Mouse (Mus musculus) heart, embryonic 16.5 days (tissue): ENCODE measurements at regions not wholly inside any gene's neighbourhood (a gene's known extent, or its start where the extent isn't known, plus 50 kb on each side); places are given as distances from the start of the nearest gene placed in this dataset.

Source experiments
- ATAC-seq: fragments of 200-750 bp; cut with Nextera tagmentation; replicated peaks from 2 replicates; pipeline ENCODE4 v1.8.0; 2017; ENCODE audit warnings: moderate number of reproducible peaks; ENCODE audit not compliant: insufficient read depth, low FRiP score; ENCODE audit errors: extremely low read depth
- H3K27ac ChIP-seq: fragments of 300-500 bp; sonication (generic); 2 replicates; pipeline ENCODE4 v1.5.1; 2014; ENCODE audit warnings: mild to moderate bottlenecking, low read length, control low read depth, moderate library complexity
- H3K27me3 ChIP-seq: fragments of 300-500 bp; sonication (generic); 2 replicates; pipeline ENCODE4 v1.6.1; 2014; ENCODE audit warnings: low read length, mixed read lengths; ENCODE audit not compliant: control insufficient read depth, insufficient read depth
- H3K36me3 ChIP-seq: fragments of 300-500 bp; sonication (generic); 2 replicates; pipeline ENCODE4 v1.6.1; 2014; ENCODE audit not compliant: control insufficient read depth, insufficient read depth
- H3K4me1 ChIP-seq: fragments of 300-500 bp; sonication (generic); 2 replicates; pipeline ENCODE4 v1.6.1; 2014; ENCODE audit warnings: low read length, mixed read lengths; ENCODE audit not compliant: control insufficient read depth, insufficient read depth
- H3K4me2 ChIP-seq: fragments of 300-500 bp; sonication (generic); 2 replicates; pipeline ENCODE4 v1.6.1; 2014; ENCODE audit warnings: low read depth, mild to moderate bottlenecking, control low read depth, low read length
- H3K4me3 ChIP-seq: fragments of 300-500 bp; sonication (generic); 2 replicates; pipeline ENCODE4 v1.5.1; 2014; ENCODE audit warnings: mild to moderate bottlenecking, control low read depth, low read length
- H3K9ac ChIP-seq: fragments of 300-500 bp; sonication (generic); 2 replicates; pipeline ENCODE4 v1.6.1; 2014; ENCODE audit warnings: low read length, control low read depth
- H3K9me3 ChIP-seq: fragments of 300-500 bp; sonication (generic); replicated peaks from 2 replicates; pipeline ENCODE4 v1.6.1; 2016; ENCODE audit warnings: low read length; ENCODE audit not compliant: control insufficient read depth
- WGBS: fragments of 180-500 bp; shearing (Covaris S2); extraction: QIAGEN DNeasy Blood & Tissue Kit; methylation state at CpG from one replicate; pipeline ENCODE4 v1.1.7; 2014; 5-methylcytosine and 5-hydroxymethylcytosine counted together

DNA sequence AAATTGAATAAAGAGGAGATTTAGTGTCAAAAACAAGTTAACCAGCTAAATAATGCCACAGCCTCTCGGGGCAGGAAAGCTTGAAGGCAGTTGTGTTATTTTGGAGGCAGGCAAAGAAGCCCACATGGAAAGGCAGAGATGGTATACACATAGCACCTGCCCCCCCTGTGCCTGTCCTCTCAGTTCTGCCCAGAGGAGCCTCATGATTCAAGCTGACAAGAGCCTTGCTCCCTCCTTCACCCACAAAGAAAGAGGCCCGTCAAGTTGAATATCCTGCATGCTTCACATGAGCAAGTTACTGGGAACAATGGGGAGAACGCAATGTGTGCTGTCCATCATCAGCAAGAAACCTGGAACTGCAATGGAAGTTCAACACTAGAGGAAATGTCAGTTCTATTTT, 398.2 kb upstream of the Zic4 start:
- no peaks in the 10 kb centered on the region for H3K9me3 ChIP-seq
- H3K27ac ChIP-seq: no peak overlapping the region
- no peak for ATAC-seq
- H3K4me1 ChIP-seq: no peaks in the 10 kb centered on the region
- H3K9ac ChIP-seq: no peak overlapping the region
- H3K27me3 ChIP-seq: no peaks in the 10 kb centered on the region
- no peaks in the 10 kb centered on the region for H3K36me3 ChIP-seq
- no peak overlapping the region for H3K4me2 ChIP-seq
- no peak overlapping the region for H3K4me3 ChIP-seq
- WGBS: 67% methylated on average over 3 of the region's 3 CpGs

DNA sequence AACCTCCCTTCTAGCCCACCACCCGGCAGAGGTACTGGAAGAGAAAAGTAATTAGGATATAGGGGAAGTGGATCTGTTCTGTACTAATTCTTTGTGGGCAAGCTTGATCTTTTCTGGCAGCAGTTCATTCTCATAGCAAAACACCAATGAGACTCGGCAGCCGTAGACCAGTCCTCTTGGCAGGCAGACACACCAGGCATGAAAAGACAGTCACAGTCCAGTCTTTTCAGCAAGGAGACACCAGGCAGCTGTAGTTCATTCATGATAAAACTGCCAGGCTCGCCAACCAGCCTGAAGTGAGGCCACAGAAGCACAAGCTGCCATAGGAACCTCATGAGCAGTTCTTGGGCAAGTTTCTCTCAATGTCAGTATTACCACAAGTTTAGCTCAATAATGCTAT, 383.5 kb upstream of the Zic4 start:
- WGBS: 65% methylated on average over 4 of the region's 4 CpGs
- Histone ChIP-seq H3K4me1 (no peaks in the 10 kb centered on the region), H3K9ac (no peak overlapping the region), H3K36me3 (no peaks in the 10 kb centered on the region), H3K27me3 (no peaks in the 10 kb centered on the region), H3K4me3 (no peak overlapping the region), H3K4me2 (no peak overlapping the region), H3K27ac (no peak overlapping the region), H3K9me3 (no peaks in the 10 kb centered on the region; the same call in 1 of the 2 replicates)
- no peak for ATAC-seq

DNA sequence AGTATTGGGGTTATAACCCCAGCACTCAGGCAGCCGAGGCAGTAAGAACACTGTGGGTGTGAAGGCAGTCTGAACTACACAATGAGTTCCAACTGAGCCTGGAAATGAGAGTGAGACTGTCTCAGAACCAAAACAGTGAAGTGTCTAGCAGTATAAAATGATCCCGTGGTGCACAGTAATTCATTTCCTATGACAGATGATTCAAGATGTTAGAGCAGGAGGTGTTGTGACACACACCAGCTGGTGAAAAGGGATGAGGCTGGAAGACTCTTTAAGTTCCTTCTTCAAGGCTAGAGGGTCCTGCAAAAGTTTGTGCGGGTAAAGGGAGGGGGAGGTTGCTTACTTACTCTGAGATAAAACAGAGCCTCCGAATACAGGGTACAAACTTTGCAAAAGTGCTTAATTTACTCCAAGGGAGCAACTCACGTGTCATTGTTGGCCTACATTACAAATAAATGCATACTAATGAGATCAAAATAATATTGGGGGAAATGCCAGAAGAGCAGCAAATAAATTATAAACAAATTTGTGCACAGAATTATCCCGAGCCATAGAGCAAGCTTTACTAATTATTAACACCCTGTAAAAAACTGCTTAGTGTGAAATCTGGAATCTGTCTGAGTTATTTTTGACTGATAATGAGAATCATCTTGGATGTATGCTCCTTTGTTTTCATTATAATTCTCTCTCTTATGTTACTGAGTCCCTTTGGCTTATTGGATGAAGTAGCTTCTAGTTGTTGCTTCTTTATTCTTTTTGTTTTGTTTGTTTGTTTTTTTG, 382.0 kb upstream of the Zic4 start:
- Histone ChIP-seq H3K4me1 (no peaks in the 10 kb centered on the region), H3K4me3 (no peak overlapping the region), H3K9me3 (no peaks in the 10 kb centered on the region; the same call in 1 of the 2 replicates), H3K27ac (no peak overlapping the region), H3K27me3 (no peaks in the 10 kb centered on the region), H3K36me3 (no peaks in the 10 kb centered on the region), H3K9ac (no peak overlapping the region), H3K4me2 (no peak overlapping the region)
- no peak for ATAC-seq
- 57% methylated on average over 6 of the region's 6 CpGs for WGBS

DNA sequence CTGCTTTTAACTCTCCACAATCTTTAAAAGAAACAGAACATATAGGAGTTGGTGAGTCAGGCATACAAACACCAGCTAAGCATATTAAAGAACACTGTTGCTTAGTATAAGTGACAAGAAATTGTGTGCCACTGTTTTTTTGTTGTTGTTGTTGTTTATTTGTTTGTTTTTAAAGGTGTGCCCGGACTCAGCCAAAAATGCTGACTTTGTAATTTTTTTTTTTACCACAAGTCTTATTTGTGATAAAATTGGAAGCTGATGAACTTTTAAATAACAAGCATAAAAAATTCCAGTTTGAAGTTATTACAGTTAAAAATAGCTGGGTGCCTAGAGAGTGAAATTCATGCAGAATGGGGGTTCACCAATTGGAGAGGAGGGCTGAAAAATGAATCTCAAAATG, 363.0 kb upstream of the Zic4 start:
- Histone ChIP-seq H3K9me3 (0 out of 2 replicates have a peak, but pooled peaks cover 2% of the 10 kb centered on the region), H3K36me3 (no peaks in the 10 kb centered on the region), H3K27me3 (no peaks in the 10 kb centered on the region), H3K4me3 (no peak overlapping the region), H3K4me2 (no peak overlapping the region), H3K27ac (no peak overlapping the region), H3K9ac (no peak overlapping the region), H3K4me1 (no peaks in the 10 kb centered on the region)
- 89% methylated on average over 1 of the region's 1 CpGs for WGBS
- ATAC-seq: no peak

DNA sequence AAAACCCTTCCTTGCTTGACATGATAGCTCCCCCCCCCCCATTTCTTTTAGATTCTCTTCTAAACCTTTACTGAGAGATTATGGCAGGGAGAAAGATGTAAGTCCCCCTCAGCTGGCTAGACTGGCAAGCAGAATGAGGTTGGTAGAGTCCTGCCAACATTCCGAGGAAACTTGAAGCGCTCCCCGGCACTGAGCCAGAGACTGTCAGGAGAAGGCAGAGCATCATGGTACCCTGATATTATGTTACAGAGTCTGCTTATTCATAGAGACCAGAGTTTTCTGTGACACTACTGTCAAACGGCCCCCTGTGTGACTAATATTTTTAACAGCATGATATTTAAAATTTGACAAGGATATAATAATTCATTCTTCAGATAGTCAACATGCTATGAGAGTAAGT, 358.0 kb upstream of the Zic4 start:
- H3K4me3 ChIP-seq: no peak overlapping the region
- H3K4me1 ChIP-seq: no peaks in the 10 kb centered on the region
- WGBS: 72% methylated on average over 4 of the region's 4 CpGs
- H3K27ac ChIP-seq: no peak overlapping the region
- no peak overlapping the region for H3K4me2 ChIP-seq
- H3K36me3 ChIP-seq: no peaks in the 10 kb centered on the region
- no peak overlapping the region for H3K9ac ChIP-seq
- ATAC-seq: no peak
- no peaks in the 10 kb centered on the region for H3K27me3 ChIP-seq
- peaks cover 2% of the 10 kb centered on the region; the same call in 1 of the 2 replicates for H3K9me3 ChIP-seq

DNA sequence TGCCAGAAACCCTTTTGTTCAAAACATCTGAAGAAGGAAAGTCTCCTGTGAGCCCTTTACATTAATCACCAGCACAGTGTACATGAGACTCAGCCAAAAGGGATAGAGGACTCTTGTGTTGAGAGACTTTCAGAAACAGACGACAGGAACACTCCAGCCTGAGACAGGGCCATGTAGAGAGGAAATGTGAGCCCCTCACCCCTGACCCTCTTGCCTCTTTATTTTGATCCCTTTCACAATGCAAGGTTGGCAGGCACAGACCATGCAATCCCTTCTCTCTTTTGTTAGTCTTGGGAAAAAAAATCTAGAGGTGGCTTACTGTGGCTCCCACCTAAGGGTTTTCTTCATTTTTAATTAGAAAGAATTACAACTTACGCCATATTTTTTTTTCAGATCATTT, 321.7 kb upstream of the Zic4 start:
- no peak overlapping the region for H3K27ac ChIP-seq
- H3K36me3 ChIP-seq: no peaks in the 10 kb centered on the region
- no peak overlapping the region for H3K4me2 ChIP-seq
- 47% methylated on average over 2 of the region's 2 CpGs for WGBS
- no peaks in the 10 kb centered on the region for H3K9me3 ChIP-seq
- H3K27me3 ChIP-seq: no peaks in the 10 kb centered on the region
- H3K4me1 ChIP-seq: no peaks in the 10 kb centered on the region
- H3K9ac ChIP-seq: no peak overlapping the region
- no peak for ATAC-seq
- no peak overlapping the region for H3K4me3 ChIP-seq

DNA sequence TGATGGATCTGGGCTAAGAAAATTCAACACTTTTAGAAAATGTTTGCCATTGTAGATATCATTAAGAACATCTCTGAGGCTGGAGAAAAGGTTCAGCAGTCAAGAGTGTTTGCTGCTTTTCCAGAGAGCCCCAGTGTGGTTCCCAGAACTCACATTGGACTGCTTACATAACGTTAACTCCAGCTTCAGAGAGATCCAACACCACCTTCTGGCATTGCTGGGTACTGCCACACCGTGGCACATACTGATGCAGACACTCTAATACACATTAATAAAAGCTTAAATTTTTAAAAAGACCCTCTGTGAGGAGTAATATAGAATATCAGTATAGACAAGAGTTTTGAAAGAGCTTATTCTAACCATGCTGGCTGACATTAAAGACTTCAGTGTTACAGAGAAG, 313.6 kb upstream of the Zic4 start:
- H3K4me2 ChIP-seq: no peak overlapping the region
- H3K9ac ChIP-seq: no peak overlapping the region
- ATAC-seq: no peak
- 33% methylated on average over 2 of the region's 2 CpGs for WGBS
- no peaks in the 10 kb centered on the region for H3K36me3 ChIP-seq
- no peaks in the 10 kb centered on the region; the same call in 1 of the 2 replicates for H3K9me3 ChIP-seq
- no peak overlapping the region for H3K4me3 ChIP-seq
- H3K27ac ChIP-seq: no peak overlapping the region
- no peaks in the 10 kb centered on the region for H3K4me1 ChIP-seq
- no peaks in the 10 kb centered on the region for H3K27me3 ChIP-seq

DNA sequence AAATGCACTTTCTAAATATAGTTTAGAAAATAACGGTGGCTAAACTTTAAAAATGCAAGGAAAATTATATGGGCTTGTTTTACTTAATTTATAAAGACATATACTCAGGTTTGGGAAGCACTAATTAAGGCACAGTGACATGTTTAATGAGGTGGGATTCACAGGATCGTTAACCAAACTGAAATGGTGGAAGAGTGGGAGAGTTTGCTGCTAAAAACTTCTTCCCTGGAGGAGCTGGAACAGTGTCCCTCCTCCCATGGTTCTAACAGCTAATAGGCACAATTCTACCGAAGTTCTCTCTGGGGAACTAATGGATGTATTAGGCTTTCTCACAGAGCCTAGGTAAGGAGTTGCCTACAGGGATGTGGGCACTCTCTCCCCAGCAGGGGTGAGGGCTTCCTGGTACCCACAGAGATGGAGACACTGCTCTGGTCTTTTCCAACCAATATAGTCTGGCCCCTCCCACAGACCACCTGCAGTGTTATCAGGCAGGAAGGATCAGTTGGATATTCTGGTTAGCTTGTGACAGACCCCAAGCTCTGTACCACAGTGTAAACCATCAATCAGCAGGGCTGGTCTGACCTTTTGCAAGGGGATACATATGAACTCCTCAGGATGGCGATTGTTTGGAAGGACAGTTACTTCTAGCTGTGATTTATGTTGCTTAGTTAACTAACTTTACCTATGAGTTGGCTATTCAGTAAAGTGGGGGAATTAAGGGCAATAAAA, 309.0 kb upstream of the Zic4 start:
- no peak for ATAC-seq
- Histone ChIP-seq H3K27me3 (no peaks in the 10 kb centered on the region), H3K9me3 (no peaks in the 10 kb centered on the region; the same call in 1 of the 2 replicates), H3K4me2 (no peak overlapping the region), H3K36me3 (no peaks in the 10 kb centered on the region), H3K9ac (no peak overlapping the region), H3K4me3 (no peak overlapping the region), H3K4me1 (no peaks in the 10 kb centered on the region), H3K27ac (no peak overlapping the region)
- WGBS: 57% methylated on average over 4 of the region's 4 CpGs

DNA sequence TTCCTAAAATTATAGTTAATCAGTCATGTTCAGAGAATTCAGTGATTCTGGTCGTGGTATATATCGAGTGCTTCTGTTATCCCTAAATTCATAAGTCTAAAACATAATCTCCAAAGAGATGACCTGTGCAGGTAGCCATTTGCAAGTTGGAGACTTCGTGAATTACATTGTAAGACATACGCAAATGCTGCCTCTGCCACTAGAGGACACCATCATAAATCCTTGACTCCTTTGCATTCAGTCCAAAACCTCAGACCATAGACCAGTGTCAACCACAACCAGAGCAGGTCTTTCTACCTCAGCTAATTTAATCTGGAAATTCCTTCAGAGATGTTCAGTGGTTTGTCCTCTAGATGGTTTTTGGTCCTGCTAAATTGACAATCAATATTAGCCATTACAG, 302.8 kb upstream of the Zic4 start:
- H3K36me3 ChIP-seq: no peaks in the 10 kb centered on the region
- 70% methylated on average over 4 of the region's 4 CpGs for WGBS
- H3K27me3 ChIP-seq: no peaks in the 10 kb centered on the region
- H3K4me3 ChIP-seq: no peak overlapping the region
- H3K9me3 ChIP-seq: no peaks in the 10 kb centered on the region
- ATAC-seq: no peak
- no peak overlapping the region for H3K27ac ChIP-seq
- no peaks in the 10 kb centered on the region for H3K4me1 ChIP-seq
- H3K4me2 ChIP-seq: no peak overlapping the region
- H3K9ac ChIP-seq: no peak overlapping the region
